ENCODE assay signal across 24 mouse cellular contexts in genomic region chr7:63898201-63898600, GRCm38 (mm10). TPM values are rescaled to one million over a fixed set of nuclear protein-coding genes. Genes with fewer than 3 reads are reported as not detected.
DNase-seq lines count a peak whose midpoint lies in the region; ATAC-seq and TF ChIP-seq lines count a peak whose summit lies in the region.
"Had no signal": no experiment of that assay in that cellular context is flagged by ENCODE, and none has a peak within 500 bp of the region (broad histone marks: within the 10 kb centered on the region; RNA-seq: fewer than 3 reads in every experiment).

No protein-coding gene starts in this region.

- no peak overlapping the region for H3K4me3 ChIP-seq in cerebellum, adult 2 months (replicated peaks; ENCODE audit: insufficient read depth, low read depth, low read length)
- H3K4me3 ChIP-seq in kidney, adult 2 months (ENCODE audit: insufficient read depth, low read depth, low read length) = no peak overlapping the region
- H3K4me3 ChIP-seq in kidney, embryonic 15.5 days (replicated peaks) = no peak overlapping the region
- H3K4me3 ChIP-seq in lung, postnatal 0 days (ENCODE audit: low read depth, low read length) = no peak overlapping the region
- no peak overlapping the region for H3K4me3 ChIP-seq in small intestine, adult 2 months (ENCODE audit: low read depth, low read length)
- H3K4me3 ChIP-seq: hindbrain, embryonic 15.5 days; intestine, embryonic 15.5 days; limb, embryonic 13.5 days; midbrain, embryonic 13.5 days; neural tube, embryonic 12.5 days had no signal

- no peaks in the 10 kb centered on the region for H3K9me3 ChIP-seq in kidney, embryonic 15.5 days (replicated peaks)
- H3K9me3 ChIP-seq in lung, postnatal 0 days (ENCODE audit: low read length) = no peaks in the 10 kb centered on the region
- H3K9me3 ChIP-seq: forebrain, embryonic 10.5 days; hindbrain, embryonic 15.5 days; intestine, embryonic 15.5 days; limb, embryonic 13.5 days; midbrain, embryonic 13.5 days; neural tube, embryonic 12.5 days had no signal

- no peak for ATAC-seq in kidney, embryonic 15.5 days (replicated peaks; ENCODE audit: low FRiP score)
- no peak for ATAC-seq in lung, postnatal 0 days
- ATAC-seq: activated CD4-positive, CD25-positive, alpha-beta regulatory T cell, adult 4 months; forebrain, postnatal 0 days had no signal

- WGBS in cerebellum, adult 2 months = 75% methylated on average over 6 of the region's 6 CpGs
- 89% methylated on average over 6 of the region's 6 CpGs for WGBS in kidney, adult 2 months
- 87% methylated on average over 6 of the region's 6 CpGs for WGBS in kidney, embryonic 15.5 days
- 81% methylated on average over 6 of the region's 6 CpGs for WGBS in lung, postnatal 0 days
- WGBS in small intestine, adult 2 months = 88% methylated on average over 6 of the region's 6 CpGs

- H3K4me2 ChIP-seq in kidney, embryonic 15.5 days = no peak overlapping the region
- H3K4me2 ChIP-seq in lung, postnatal 0 days (replicated peaks; ENCODE audit: low read depth, low read length) = no peak overlapping the region

- H3K9ac ChIP-seq in kidney, embryonic 15.5 days = no peak overlapping the region
- no peak overlapping the region for H3K9ac ChIP-seq in lung, postnatal 0 days (replicated peaks; ENCODE audit: low read depth)
- H3K9ac ChIP-seq: forebrain, postnatal 0 days; hindbrain, embryonic 15.5 days had no signal

- DNase-seq in cerebellum, adult 2 months = no peak
- no peak for DNase-seq in cerebellum, adult 11-12 months
- no peak for DNase-seq in kidney, adult 2 months
- no peak for DNase-seq in lung, postnatal 0 days (ENCODE audit: low spot score)
- no peak for DNase-seq in lung, postnatal 25 days (ENCODE audit: low spot score)
- no peak for DNase-seq in cerebellum, adult 11 months
- DNase-seq: adrenal gland, postnatal 10 days; cerebellum, adult 18-20 months; forebrain, postnatal 0 days; kidney, postnatal 4 days; thymus, postnatal 25 days had no signal

- no peak for TF ChIP-seq POLR2A in cerebellum, adult 2 months (IDR thresholded peaks at IDR 0.05; ENCODE audit: borderline replicate concordance, insufficient read depth, low read length)
- TF ChIP-seq POLR2A in kidney, adult 2 months (IDR thresholded peaks at IDR 0.05; ENCODE audit: low read depth, low read length) = no peak
- TF ChIP-seq POLR2A in small intestine, adult 2 months (IDR thresholded peaks at IDR 0.05; ENCODE audit: low read depth, low read length) = no peak

- no peaks in the 10 kb centered on the region for H3K36me3 ChIP-seq in kidney, adult 2 months (ENCODE audit: control insufficient read depth, insufficient read depth, low read length)
- no peaks in the 10 kb centered on the region for H3K36me3 ChIP-seq in kidney, embryonic 15.5 days
- H3K36me3 ChIP-seq in lung, postnatal 0 days (ENCODE audit: insufficient read depth, low read length) = no peaks in the 10 kb centered on the region
- H3K36me3 ChIP-seq in small intestine, adult 2 months (ENCODE audit: control insufficient read depth, insufficient read depth, low read length) = no peaks in the 10 kb centered on the region
- H3K36me3 ChIP-seq: forebrain, embryonic 10.5 days; hindbrain, embryonic 15.5 days; intestine, embryonic 15.5 days; limb, embryonic 13.5 days; midbrain, embryonic 13.5 days; neural tube, embryonic 12.5 days had no signal

- H3K4me1 ChIP-seq in cerebellum, adult 2 months (ENCODE audit: control insufficient read depth, insufficient read depth, low read length) = peaks cover 62% of the 10 kb centered on the region
- peaks cover 49% of the 10 kb centered on the region for H3K4me1 ChIP-seq in kidney, adult 2 months (ENCODE audit: control insufficient read depth, insufficient read depth, low read length)
- peaks cover 33% of the 10 kb centered on the region for H3K4me1 ChIP-seq in kidney, embryonic 15.5 days
- H3K4me1 ChIP-seq in lung, postnatal 0 days (ENCODE audit: insufficient read depth, low read depth, low read length) = peaks cover 36% of the 10 kb centered on the region
- peaks cover 40% of the 10 kb centered on the region for H3K4me1 ChIP-seq in small intestine, adult 2 months (ENCODE audit: control insufficient read depth, insufficient read depth, insufficient read length, low read length)

- TF ChIP-seq CTCF in cerebellum, adult 2 months (IDR thresholded peaks at IDR 0.05; ENCODE audit: borderline replicate concordance, insufficient read depth, low read depth, low read length) = no peak
- no peak for TF ChIP-seq CTCF in kidney, adult 2 months (conservative IDR thresholded peaks at IDR 0.05; ENCODE audit: insufficient read depth, insufficient read length, low read depth, low read length)
- TF ChIP-seq CTCF in lung, postnatal 0 days (IDR thresholded peaks at IDR 0.05) = no peak
- TF ChIP-seq CTCF in small intestine, adult 2 months (IDR thresholded peaks at IDR 0.05; ENCODE audit: extremely low read depth, insufficient read length, insufficient replicate concordance, low read depth, low read length) = no peak

- TF ChIP-seq EP300 in lung, postnatal 0 days (IDR thresholded peaks at IDR 0.05) = no peak

- peak overlapping the region; percentile 96 for H3K27ac ChIP-seq in cerebellum, adult 2 months (ENCODE audit: insufficient read depth, low read length)
- peak overlapping the region; percentile 95; the same call in 1 of the 2 replicates for H3K27ac ChIP-seq in kidney, adult 2 months (ENCODE audit: insufficient read depth, low read depth, low read length)
- H3K27ac ChIP-seq in kidney, embryonic 15.5 days = no peak overlapping the region
- peak overlapping the region; percentile 97 for H3K27ac ChIP-seq in lung, postnatal 0 days (ENCODE audit: low read length)
- peak overlapping the region; percentile 99 for H3K27ac ChIP-seq in small intestine, adult 2 months (ENCODE audit: insufficient read depth, low read depth, low read length)
- H3K27ac ChIP-seq: forebrain, embryonic 10.5 days; hindbrain, embryonic 15.5 days; limb, embryonic 13.5 days; midbrain, embryonic 13.5 days; neural tube, embryonic 12.5 days had no signal

- H3K27me3 ChIP-seq in cerebellum, adult 2 months (ENCODE audit: control insufficient read depth, insufficient read depth, low read length) = no peaks in the 10 kb centered on the region
- H3K27me3 ChIP-seq in kidney, adult 2 months (replicated peaks; ENCODE audit: control insufficient read depth, insufficient read depth, low read length) = no peaks in the 10 kb centered on the region
- no peaks in the 10 kb centered on the region for H3K27me3 ChIP-seq in kidney, embryonic 15.5 days
- no peaks in the 10 kb centered on the region for H3K27me3 ChIP-seq in lung, postnatal 0 days (replicated peaks; ENCODE audit: insufficient read depth, low read length)
- H3K27me3 ChIP-seq in small intestine, adult 2 months (ENCODE audit: control insufficient read depth, insufficient read depth, low read length) = no peaks in the 10 kb centered on the region
- H3K27me3 ChIP-seq: hindbrain, embryonic 15.5 days; intestine, embryonic 15.5 days; limb, embryonic 13.5 days; midbrain, embryonic 13.5 days had no signal

RNA-seq across cellular contexts. Expression of gene E030018B13Rik, which starts 18.5 kb away (rescaled TPM):
- polyA plus RNA-seq in cerebellum, adult 2 months (2012; rRNA removed) = not detected in 2 replicates
- not detected in 2 replicates for polyA plus RNA-seq in kidney, adult 2 months (2012; rRNA removed)
- polyA plus RNA-seq in kidney, embryonic 15.5 days (2015; fragmentation: Nextera tagmentation; extraction: Ambion mirVana) = 0.22 TPM in 1 of 2 replicates, not detected in the other
- 0.18 and 0.27 TPM in 2 replicates for polyA plus RNA-seq in lung, postnatal 0 days (2015; fragmentation: Nextera tagmentation; extraction: Ambion mirVana)
- not detected in 2 replicates for polyA plus RNA-seq in small intestine, adult 2 months (2012; rRNA removed)
- polyA plus RNA-seq: brain, embryonic 14.5 days; CD4-positive, CD25-positive, alpha-beta regulatory T cell, adult 4 months; forebrain, embryonic 10.5 days; forebrain, postnatal 0 days; hindbrain, embryonic 15.5 days; intestine, embryonic 15.5 days; lung, adult 2 months; stomach, embryonic 16.5 days had no signal

RNA-seq across cellular contexts. Expression of gene Klf13, which starts 40.5 kb away (rescaled TPM):
- polyA plus RNA-seq in cerebellum, adult 2 months (2012; rRNA removed) = 60.8 and 68.9 TPM in 2 replicates
- 30.6 and 31.2 TPM in 2 replicates for polyA plus RNA-seq in kidney, adult 2 months (2012; rRNA removed)
- polyA plus RNA-seq in kidney, embryonic 15.5 days (2015; fragmentation: Nextera tagmentation; extraction: Ambion mirVana) = 21.8 and 23.3 TPM in 2 replicates
- 78.2 and 89.0 TPM in 2 replicates for polyA plus RNA-seq in lung, postnatal 0 days (2015; fragmentation: Nextera tagmentation; extraction: Ambion mirVana)
- polyA plus RNA-seq in small intestine, adult 2 months (2012; rRNA removed) = 22.2 and 55.1 TPM in 2 replicates
